Mouse (Mus musculus): ENCODE data around the gene L3mbtl1.
A peak's percentile ranks its signal among the peaks of the same experiment; 100 is the strongest.

L3mbtl1 gene

DNA sequence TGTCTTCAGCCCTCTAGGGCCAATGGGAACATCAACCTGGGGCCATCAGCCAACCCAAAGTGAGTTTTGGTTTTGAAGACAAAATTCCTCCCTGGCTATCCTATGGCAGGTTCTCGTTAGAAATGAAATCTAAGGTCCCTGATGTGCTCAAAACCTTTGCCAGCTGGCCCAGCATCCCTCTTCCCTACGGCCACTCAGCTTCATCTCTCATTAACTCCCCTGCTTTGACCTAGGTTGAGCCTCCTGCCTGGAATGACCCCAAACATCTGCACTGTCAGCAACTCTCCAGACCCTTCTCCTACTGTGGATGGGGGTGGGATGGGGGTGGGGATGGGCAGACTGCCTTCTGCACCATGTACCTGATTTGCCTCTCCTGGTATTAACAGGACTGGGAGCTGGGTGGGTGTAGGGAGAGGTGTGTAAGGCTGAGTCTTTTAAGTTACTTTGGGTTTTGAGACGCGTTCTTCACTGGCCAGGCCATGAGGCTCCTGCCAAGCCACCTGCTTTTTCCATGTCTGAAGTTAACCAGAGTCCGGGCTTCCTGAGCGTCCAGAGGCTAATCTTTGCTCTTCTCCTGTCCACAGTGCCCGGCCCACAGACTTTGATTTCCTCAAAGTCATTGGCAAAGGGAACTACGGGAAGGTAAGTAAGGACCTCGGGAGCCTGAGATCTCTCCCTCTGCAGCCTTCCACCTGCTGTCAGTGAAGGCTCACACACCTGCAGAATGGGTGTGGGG, 50.8 kb downstream of the L3mbtl1 start:
- DNase-seq (ENCODE audit: low spot score in 2 of 2) = no peak

DNA sequence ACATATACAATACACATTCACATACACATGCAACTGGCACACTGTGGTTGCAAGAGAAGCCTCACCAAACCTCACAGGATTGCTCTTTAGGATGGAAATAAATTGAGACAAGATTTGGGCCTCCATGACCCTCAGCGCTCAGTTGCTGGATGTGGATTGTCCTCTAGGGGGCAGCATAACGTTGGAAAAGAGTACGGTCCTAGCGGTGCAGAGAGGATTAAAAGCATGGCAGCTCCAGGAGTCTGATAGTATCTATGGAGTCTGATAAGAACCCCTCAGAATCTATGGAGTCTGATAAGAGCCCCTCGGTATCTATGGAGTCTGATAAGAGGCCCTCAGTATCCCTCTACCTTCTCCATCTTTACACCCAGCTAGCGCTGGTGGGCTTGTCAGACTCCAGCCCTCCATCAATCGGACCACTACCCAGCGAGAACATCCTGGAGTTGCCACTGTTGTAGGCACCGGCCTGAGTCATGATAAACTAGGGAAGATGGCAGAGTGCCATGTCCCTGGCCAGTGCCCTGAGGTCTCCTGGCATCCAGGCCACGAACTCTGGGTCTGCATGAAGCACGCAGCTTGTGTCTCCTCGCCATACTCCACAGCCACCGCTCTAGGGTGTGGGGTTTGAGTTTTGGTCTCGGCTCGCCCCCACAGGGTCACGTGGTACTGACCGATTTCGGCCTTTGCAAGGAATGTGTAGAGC, 55.4 kb downstream of the L3mbtl1 start:
- DNase-seq (ENCODE audit: low spot score in 2 of 2) = peak; percentile 62 to 74

DNA sequence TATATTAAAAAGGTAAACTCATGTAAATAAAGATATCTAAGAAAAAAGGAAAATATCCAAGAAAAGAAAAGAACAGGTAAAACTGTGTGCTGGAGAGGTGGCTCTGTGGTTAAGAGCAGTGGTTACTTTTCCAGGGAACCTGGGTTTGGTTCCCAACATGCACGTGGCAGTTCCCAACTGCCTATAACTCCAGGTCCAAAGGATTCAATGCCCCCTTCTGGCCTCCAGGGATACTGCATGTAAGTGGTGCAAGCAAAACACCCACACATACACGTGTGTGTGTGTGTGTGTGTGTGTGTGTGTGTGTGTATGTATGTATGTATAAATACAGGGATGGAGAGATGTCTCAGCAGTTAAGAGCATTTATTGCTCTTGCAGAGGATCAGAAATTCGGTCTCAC, 56.5 kb downstream of the L3mbtl1 start:
- DNase-seq (ENCODE audit: low spot score in 2 of 2) = peak; percentile 22 to 25

DNA sequence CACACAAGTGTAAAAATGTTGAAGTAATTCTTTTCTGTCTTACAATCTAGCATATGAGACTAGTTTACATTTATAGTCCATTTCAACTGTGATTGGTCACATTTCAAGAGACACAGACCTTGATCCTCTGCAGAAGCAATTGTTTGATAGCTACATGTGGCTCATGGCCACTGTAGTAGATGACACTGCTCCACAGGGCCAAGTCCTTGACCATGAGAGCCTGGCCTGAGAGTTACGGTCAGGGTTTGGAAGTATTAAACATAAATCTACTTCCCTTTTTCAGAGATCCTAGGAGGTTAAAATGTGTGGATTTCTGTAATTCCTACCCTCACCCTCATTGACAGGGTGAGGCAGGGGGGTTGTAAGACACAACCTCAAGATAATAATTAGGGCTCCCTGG, 57.8 kb downstream of the L3mbtl1 start:
- DNase-seq (ENCODE audit: low spot score in 2 of 2) = no peak

DNA sequence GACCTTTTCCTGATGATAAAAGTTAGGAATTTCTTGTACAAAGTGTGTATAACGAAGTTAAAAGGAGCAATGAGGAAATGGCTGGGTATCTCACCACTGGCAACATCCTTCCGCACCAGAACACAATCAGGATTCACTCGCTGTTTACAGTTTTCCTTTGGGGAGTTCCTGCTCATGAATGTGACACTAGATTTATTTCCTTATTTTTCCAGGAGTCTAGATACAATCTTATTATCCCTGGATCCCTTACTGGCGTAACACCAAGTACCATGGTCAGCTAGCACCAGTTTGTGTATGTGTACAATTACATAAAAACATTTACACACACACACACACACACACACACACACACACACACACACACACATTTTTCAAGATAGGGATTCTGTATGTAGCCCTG, 64.0 kb downstream of the L3mbtl1 start:
- DNase-seq (ENCODE audit: low spot score in 2 of 2) = no peak

DNA sequence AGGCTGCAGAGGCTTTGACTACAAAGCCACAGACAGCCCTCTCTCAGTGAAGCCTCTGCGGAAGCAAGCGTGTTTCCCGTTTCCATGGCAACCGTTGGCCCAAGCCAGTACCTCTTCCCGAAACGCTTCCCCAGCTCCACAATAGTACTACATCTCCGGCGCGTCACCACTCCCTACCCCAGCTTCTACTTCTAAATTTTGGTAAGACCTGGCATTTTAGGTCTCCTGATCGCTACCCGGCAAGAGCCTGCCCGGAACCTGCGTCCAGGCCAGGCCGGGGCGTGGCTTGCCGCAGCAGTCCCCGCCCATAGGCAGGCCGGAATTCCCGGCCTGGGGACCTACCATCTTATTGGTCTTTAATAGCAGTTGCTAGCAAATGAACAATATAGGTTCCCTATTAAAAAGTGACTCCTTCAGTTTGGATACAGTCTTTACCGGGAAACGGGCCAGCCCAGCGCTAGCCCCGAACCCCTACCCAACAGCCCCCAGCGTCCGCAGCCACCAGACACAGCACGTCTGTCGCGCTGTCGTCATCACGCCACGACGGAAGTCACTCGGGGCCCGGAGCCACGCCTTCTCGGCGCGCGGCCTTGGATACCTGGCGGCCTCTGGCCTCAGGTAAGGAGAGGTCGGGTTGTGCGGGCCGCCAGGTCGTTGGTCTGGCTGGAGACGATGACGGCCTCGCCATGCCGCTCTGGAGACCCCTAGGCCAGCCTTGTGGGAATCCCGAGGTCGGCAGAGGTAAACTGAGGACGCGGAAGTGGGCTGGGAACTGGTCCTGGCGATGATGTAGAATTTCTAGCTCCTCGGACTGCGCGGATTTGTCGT, 73.9 kb downstream of the L3mbtl1 start, which contains the start of gene Ift52:
Ift52 (plus strand) TSS at position 439 of the 828 bp plus-strand sequence.
- peak; percentile 95 to 97 for DNase-seq (ENCODE audit: low spot score in 2 of 2)
